Mouse (Mus musculus): ENCODE results near the gene Nos1ap. TPM values are rescaled to one million over a fixed set of nuclear protein-coding genes. Genes with fewer than 3 reads are reported as not detected.

Gene Nos1ap
- polyA plus RNA-seq, 1 experiment from 2014 or later = 17.2 TPM

- no peaks in the 10 kb centered on the region; the same call in 1 of the 2 replicates for H3K9me3 ChIP-seq (ENCODE audit: control insufficient read depth, low read depth, low read length)
- no peak overlapping the region for H3K27ac ChIP-seq (ENCODE audit: low read length)
- H3K4me1 ChIP-seq (ENCODE audit: control insufficient read depth, insufficient read depth, low read length) = no peaks in the 10 kb centered on the region
- H3K9ac ChIP-seq (replicated peaks; ENCODE audit: low read depth, low read length) = no peak overlapping the region
- H3K4me3 ChIP-seq (ENCODE audit: low read depth, low read length) = no peak overlapping the region
- 83% methylated on average over 6 of the region's 6 CpGs for WGBS
- H3K27me3 ChIP-seq (ENCODE audit: control insufficient read depth, insufficient read depth, low read length) = no peaks in the 10 kb centered on the region
- H3K36me3 ChIP-seq (ENCODE audit: control insufficient read depth, insufficient read depth, low read length) = no peaks in the 10 kb centered on the region
- ATAC-seq (ENCODE audit: insufficient number of reproducible peaks, insufficient read depth, low FRiP score, low read depth) = no peak
- no peak overlapping the region for H3K4me2 ChIP-seq (replicated peaks; ENCODE audit: low read depth, low read length)
Observed at GRCm38 (mm10) chr1:170270281-170270680, 319.4 kb downstream of the Nos1ap start.

- H3K27me3 ChIP-seq (ENCODE audit: control insufficient read depth, insufficient read depth, low read length) = no peaks in the 10 kb centered on the region
- peaks cover 3% of the 10 kb centered on the region; the same call in 1 of the 2 replicates for H3K9me3 ChIP-seq (ENCODE audit: control insufficient read depth, low read depth, low read length)
- H3K36me3 ChIP-seq (ENCODE audit: control insufficient read depth, insufficient read depth, low read length) = no peaks in the 10 kb centered on the region
- H3K4me2 ChIP-seq (replicated peaks; ENCODE audit: low read depth, low read length) = peak overlapping the region; percentile 43
- peak overlapping the region; percentile 61 for H3K4me3 ChIP-seq (ENCODE audit: low read depth, low read length)
- peak; percentile 95 for ATAC-seq (ENCODE audit: insufficient number of reproducible peaks, insufficient read depth, low FRiP score, low read depth)
- H3K9ac ChIP-seq (replicated peaks; ENCODE audit: low read depth, low read length) = peak overlapping the region; percentile 60
- 10% methylated on average over 32 of the region's 32 CpGs for WGBS
- H3K27ac ChIP-seq (ENCODE audit: low read length) = no peak overlapping the region
- no peaks in the 10 kb centered on the region for H3K4me1 ChIP-seq (ENCODE audit: control insufficient read depth, insufficient read depth, low read length)
Observed at GRCm38 (mm10) chr1:170255560-170255910, 334.1 kb downstream of the Nos1ap start.

GRCm38 (mm10) chr1:170254893-170255559 is 334.6 kb downstream of the Nos1ap start:
- no peaks in the 10 kb centered on the region for H3K4me1 ChIP-seq (ENCODE audit: control insufficient read depth, insufficient read depth, low read length)
- peaks cover 3% of the 10 kb centered on the region; the same call in 1 of the 2 replicates for H3K9me3 ChIP-seq (ENCODE audit: control insufficient read depth, low read depth, low read length)
- no peaks in the 10 kb centered on the region for H3K27me3 ChIP-seq (ENCODE audit: control insufficient read depth, insufficient read depth, low read length)
- peak; percentile 6 for ATAC-seq (ENCODE audit: insufficient number of reproducible peaks, insufficient read depth, low FRiP score, low read depth)
- peak overlapping the region; percentile 60 for H3K9ac ChIP-seq (replicated peaks; ENCODE audit: low read depth, low read length)
- no peak overlapping the region for H3K27ac ChIP-seq (ENCODE audit: low read length)
- H3K4me2 ChIP-seq (replicated peaks; ENCODE audit: low read depth, low read length) = peak overlapping the region; percentile 43
- H3K4me3 ChIP-seq (ENCODE audit: low read depth, low read length) = peak overlapping the region; percentile 61
- no peaks in the 10 kb centered on the region for H3K36me3 ChIP-seq (ENCODE audit: control insufficient read depth, insufficient read depth, low read length)
- 33% methylated on average over 28 of the region's 30 CpGs for WGBS

Other genes starting within 250 kb of the Nos1ap start
- 46.6 and 48.6 TPM in 2 replicates for gene Olfml2b, start 54.7 kb upstream of the Nos1ap start, polyA plus RNA-seq (2014; fragmentation: Nextera tagmentation; extraction: Ambion mirVana)

Measured in stomach, embryonic 14.5 days (tissue).